Mouse (Mus musculus): ENCODE measurements around the gene Csf3. TPM values are rescaled to one million over a fixed set of nuclear protein-coding genes. Genes with fewer than 3 reads are reported as not detected.
"Not testable (repeated sequence)": the region's sequence is repeated elsewhere in the genome, so short reads cannot be mapped to it uniquely, and the experiment has no call there.

Csf3 gene
- polyA plus RNA-seq, 1 experiment from 2014 or later, result 0.11 TPM

DNA sequence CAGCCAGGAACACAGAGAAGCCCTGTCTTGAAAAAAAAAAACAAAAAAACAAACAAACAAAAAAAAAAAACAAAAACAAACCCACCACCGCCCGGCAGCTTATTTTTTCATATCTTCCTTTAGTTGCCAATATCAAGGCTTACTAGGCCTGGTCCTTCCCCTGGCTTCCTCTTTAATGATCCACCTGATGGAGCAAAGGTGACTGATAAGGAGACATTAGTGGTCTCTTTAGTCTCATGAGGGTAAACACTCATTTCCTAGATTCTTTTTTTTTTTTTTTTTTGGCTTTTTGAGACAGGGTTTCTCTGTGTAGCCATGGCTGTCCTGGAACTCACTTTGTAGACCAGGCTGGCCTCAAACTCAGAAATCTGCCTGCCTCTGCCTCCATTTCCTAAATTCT, 36.2 kb downstream of the Csf3 start:
- not testable (repeated sequence) for H3K9me3 ChIP-seq (ENCODE audit: low read length); H3K36me3 ChIP-seq (ENCODE audit: insufficient read depth, low read length); H3K9ac ChIP-seq (replicated peaks; ENCODE audit: low read length); H3K27ac ChIP-seq (ENCODE audit: low read length); H3K4me3 ChIP-seq (ENCODE audit: low read length); ATAC-seq (ENCODE audit: low FRiP score, low TSS enrichment); H3K4me2 ChIP-seq (replicated peaks; ENCODE audit: low read depth, low read length); H3K27me3 ChIP-seq (ENCODE audit: insufficient read depth, low read length)
- H3K4me1 ChIP-seq (ENCODE audit: insufficient read depth, low read length), result peaks cover 15% of the 10 kb centered on the region
- WGBS, result 93% methylated on average over 2 of the region's 2 CpGs

DNA sequence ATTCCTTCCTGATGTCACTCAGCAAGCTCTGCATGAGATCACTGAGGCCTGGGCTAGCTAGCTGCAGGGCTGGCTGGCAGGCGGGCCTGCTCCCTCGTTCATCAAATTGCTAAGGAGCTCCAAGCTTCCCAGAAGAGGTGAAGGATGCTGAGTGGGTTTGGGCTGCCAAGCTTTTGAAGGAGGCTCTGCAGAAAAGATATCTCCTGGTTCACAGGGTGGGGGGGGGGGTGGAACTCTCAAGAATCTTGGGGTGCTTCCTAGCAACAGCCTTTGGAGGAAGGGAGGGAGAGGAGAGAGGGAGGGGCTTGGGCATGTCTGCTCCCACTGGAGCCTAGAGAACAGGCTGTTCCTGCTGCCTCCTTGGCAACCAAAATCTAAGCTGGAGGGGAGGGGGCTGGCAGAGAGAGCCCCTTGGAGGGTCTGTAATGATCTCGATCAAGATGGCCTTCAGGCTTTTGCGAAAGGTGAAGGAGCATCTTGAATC, 37.4 kb downstream of the Csf3 start:
- H3K36me3 ChIP-seq (ENCODE audit: insufficient read depth, low read length), result no peaks in the 10 kb centered on the region
- H3K4me2 ChIP-seq (replicated peaks; ENCODE audit: low read depth, low read length), result no peak overlapping the region
- no peak overlapping the region for H3K9ac ChIP-seq (replicated peaks; ENCODE audit: low read length)
- 63% methylated on average over 4 of the region's 4 CpGs for WGBS
- no peak overlapping the region for H3K27ac ChIP-seq (ENCODE audit: low read length)
- ATAC-seq (ENCODE audit: low FRiP score, low TSS enrichment), result no peak
- peaks cover 24% of the 10 kb centered on the region for H3K4me1 ChIP-seq (ENCODE audit: insufficient read depth, low read length)
- no peaks in the 10 kb centered on the region for H3K27me3 ChIP-seq (ENCODE audit: insufficient read depth, low read length)
- no peaks in the 10 kb centered on the region; the same call in 1 of the 2 replicates for H3K9me3 ChIP-seq (ENCODE audit: low read length)
- H3K4me3 ChIP-seq (ENCODE audit: low read length), result no peak overlapping the region

- H3K9ac ChIP-seq (replicated peaks; ENCODE audit: low read length), result no peak overlapping the region
- peaks cover 29% of the 10 kb centered on the region for H3K4me1 ChIP-seq (ENCODE audit: insufficient read depth, low read length)
- no peak overlapping the region for H3K27ac ChIP-seq (ENCODE audit: low read length)
- no peak overlapping the region for H3K4me3 ChIP-seq (ENCODE audit: low read length)
- H3K27me3 ChIP-seq (ENCODE audit: insufficient read depth, low read length), result no peaks in the 10 kb centered on the region
- no peak overlapping the region for H3K4me2 ChIP-seq (replicated peaks; ENCODE audit: low read depth, low read length)
- no peaks in the 10 kb centered on the region for H3K36me3 ChIP-seq (ENCODE audit: insufficient read depth, low read length)
- ATAC-seq (ENCODE audit: low FRiP score, low TSS enrichment), result no peak
- WGBS, result 82% methylated on average over 8 of the region's 9 CpGs
- no peaks in the 10 kb centered on the region; the same call in 1 of the 2 replicates for H3K9me3 ChIP-seq (ENCODE audit: low read length)
Observed at GRCm38 (mm10) chr11:98738925-98739324, 37.9 kb downstream of the Csf3 start.

DNA sequence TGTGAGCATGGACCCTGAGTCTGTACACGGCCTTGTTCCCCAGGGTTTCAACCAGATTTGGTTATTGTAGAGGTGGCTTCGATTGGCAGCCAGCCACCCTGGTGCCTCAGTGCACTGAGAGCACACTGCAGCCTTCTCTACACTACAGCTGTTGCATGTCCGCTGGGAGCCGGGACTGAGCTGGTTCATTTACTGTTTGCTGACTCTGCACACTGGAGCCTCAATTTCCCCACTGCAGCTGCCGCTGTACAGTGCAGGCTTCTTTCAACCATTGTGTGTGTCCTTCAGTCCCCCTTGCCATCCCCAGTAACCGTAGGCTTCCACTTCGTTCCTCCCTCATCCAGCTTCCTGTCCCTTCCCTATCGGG, 38.9 kb downstream of the Csf3 start:
- no peaks in the 10 kb centered on the region for H3K36me3 ChIP-seq (ENCODE audit: insufficient read depth, low read length)
- H3K9ac ChIP-seq (replicated peaks; ENCODE audit: low read length), result peak overlapping the region; percentile 90
- H3K4me1 ChIP-seq (ENCODE audit: insufficient read depth, low read length), result peaks cover 40% of the 10 kb centered on the region
- H3K4me3 ChIP-seq (ENCODE audit: low read length), result peak overlapping the region; percentile 90
- WGBS, result 6% methylated on average over 8 of the region's 8 CpGs
- no peaks in the 10 kb centered on the region for H3K27me3 ChIP-seq (ENCODE audit: insufficient read depth, low read length)
- peak overlapping the region; percentile 90 for H3K27ac ChIP-seq (ENCODE audit: low read length)
- ATAC-seq (ENCODE audit: low FRiP score, low TSS enrichment), result no peak
- H3K4me2 ChIP-seq (replicated peaks; ENCODE audit: low read depth, low read length), result peak overlapping the region; percentile 82
- no peaks in the 10 kb centered on the region for H3K9me3 ChIP-seq (ENCODE audit: low read length)

GRCm38 (mm10) chr11:98740393-98741050, 39.5 kb downstream of the Csf3 start, which contains the start of gene Thra:
Gene Thra (plus strand): TSS chr11:98740638.
- Histone ChIP-seq H3K27me3 (ENCODE audit: insufficient read depth, low read length) (no peaks in the 10 kb centered on the region), H3K4me1 (ENCODE audit: insufficient read depth, low read length) (peaks cover 45% of the 10 kb centered on the region), H3K9me3 (ENCODE audit: low read length) (no peaks in the 10 kb centered on the region), H3K27ac (ENCODE audit: low read length) (peak within 1 kb of the TSS; percentile 90), H3K9ac (replicated peaks; ENCODE audit: low read length) (peak within 1 kb of the TSS; percentile 90), H3K36me3 (ENCODE audit: insufficient read depth, low read length) (no peaks in the 10 kb centered on the region), H3K4me2 (replicated peaks; ENCODE audit: low read depth, low read length) (peak within 1 kb of the TSS; percentile 82), H3K4me3 (ENCODE audit: low read length) (peak within 1 kb of the TSS; percentile 90)
- WGBS, result under 1% methylated on average over 22 of the region's 22 CpGs
- ATAC-seq (ENCODE audit: low FRiP score, low TSS enrichment), result peak; percentile 76

DNA sequence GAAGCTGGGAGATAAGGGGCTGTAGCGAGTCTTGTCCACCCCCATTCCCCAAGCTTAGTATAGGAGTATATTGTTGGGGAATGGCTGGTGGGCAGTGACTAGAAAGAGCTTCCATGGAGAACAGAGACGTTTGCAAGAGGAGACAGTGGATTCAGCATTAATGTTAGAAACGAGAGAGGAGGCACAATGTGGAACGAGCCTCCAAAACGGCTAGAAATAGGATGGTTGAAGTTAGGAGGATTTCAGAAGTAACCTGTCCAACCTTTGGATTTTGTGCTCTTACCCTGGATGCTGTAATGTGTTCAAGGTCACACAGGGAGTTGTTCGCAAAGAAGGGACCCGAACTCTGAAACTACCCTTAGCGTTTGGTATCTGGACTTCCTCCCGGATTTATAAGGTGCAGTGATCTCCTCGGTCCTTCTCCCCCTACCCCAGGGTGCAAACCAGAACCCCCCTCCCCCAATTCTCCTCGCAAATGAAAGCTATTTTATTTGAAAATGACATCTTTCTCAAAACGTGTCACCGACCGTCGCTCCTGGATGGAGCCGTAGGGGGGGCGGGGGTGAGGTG, 40.1 kb downstream of the Csf3 start:
- Histone ChIP-seq H3K27ac (ENCODE audit: low read length) (peak overlapping the region; percentile 90), H3K4me2 (replicated peaks; ENCODE audit: low read depth, low read length) (peak overlapping the region; percentile 82), H3K27me3 (ENCODE audit: insufficient read depth, low read length) (no peaks in the 10 kb centered on the region), H3K9me3 (ENCODE audit: low read length) (no peaks in the 10 kb centered on the region), H3K4me3 (ENCODE audit: low read length) (peak overlapping the region; percentile 90), H3K9ac (replicated peaks; ENCODE audit: low read length) (peak overlapping the region; percentile 90), H3K4me1 (ENCODE audit: insufficient read depth, low read length) (peaks cover 51% of the 10 kb centered on the region), H3K36me3 (ENCODE audit: insufficient read depth, low read length) (no peaks in the 10 kb centered on the region)
- WGBS, result under 1% methylated on average over 17 of the region's 17 CpGs
- ATAC-seq (ENCODE audit: low FRiP score, low TSS enrichment), result no peak

GRCm38 (mm10) chr11:98741622-98742396, 40.7 kb downstream of the Csf3 start:
- H3K9me3 ChIP-seq (ENCODE audit: low read length), result no peaks in the 10 kb centered on the region
- H3K4me2 ChIP-seq (replicated peaks; ENCODE audit: low read depth, low read length), result peak overlapping the region; percentile 82
- under 1% methylated on average over 56 of the region's 86 CpGs for WGBS
- H3K27me3 ChIP-seq (ENCODE audit: insufficient read depth, low read length), result no peaks in the 10 kb centered on the region
- H3K4me3 ChIP-seq (ENCODE audit: low read length), result peak overlapping the region; percentile 90
- H3K27ac ChIP-seq (ENCODE audit: low read length), result peak overlapping the region; percentile 92
- H3K4me1 ChIP-seq (ENCODE audit: insufficient read depth, low read length), result peaks cover 58% of the 10 kb centered on the region
- H3K9ac ChIP-seq (replicated peaks; ENCODE audit: low read length), result peak overlapping the region; percentile 90
- no peaks in the 10 kb centered on the region for H3K36me3 ChIP-seq (ENCODE audit: insufficient read depth, low read length)
- peak; percentile 75 for ATAC-seq (ENCODE audit: low FRiP score, low TSS enrichment)

- no peaks in the 10 kb centered on the region for H3K36me3 ChIP-seq (ENCODE audit: insufficient read depth, low read length)
- no peaks in the 10 kb centered on the region for H3K27me3 ChIP-seq (ENCODE audit: insufficient read depth, low read length)
- no peaks in the 10 kb centered on the region for H3K9me3 ChIP-seq (ENCODE audit: low read length)
- H3K4me1 ChIP-seq (ENCODE audit: insufficient read depth, low read length), result peaks cover 65% of the 10 kb centered on the region
- peak overlapping the region; percentile 92 for H3K27ac ChIP-seq (ENCODE audit: low read length)
- H3K4me2 ChIP-seq (replicated peaks; ENCODE audit: low read depth, low read length), result peak overlapping the region; percentile 82
- peak overlapping the region; percentile 90 for H3K4me3 ChIP-seq (ENCODE audit: low read length)
- no peak for ATAC-seq (ENCODE audit: low FRiP score, low TSS enrichment)
- 3% methylated on average over 21 of the region's 21 CpGs for WGBS
- H3K9ac ChIP-seq (replicated peaks; ENCODE audit: low read length), result peak overlapping the region; percentile 90
Observed at GRCm38 (mm10) chr11:98742397-98743291, 41.6 kb downstream of the Csf3 start.

DNA sequence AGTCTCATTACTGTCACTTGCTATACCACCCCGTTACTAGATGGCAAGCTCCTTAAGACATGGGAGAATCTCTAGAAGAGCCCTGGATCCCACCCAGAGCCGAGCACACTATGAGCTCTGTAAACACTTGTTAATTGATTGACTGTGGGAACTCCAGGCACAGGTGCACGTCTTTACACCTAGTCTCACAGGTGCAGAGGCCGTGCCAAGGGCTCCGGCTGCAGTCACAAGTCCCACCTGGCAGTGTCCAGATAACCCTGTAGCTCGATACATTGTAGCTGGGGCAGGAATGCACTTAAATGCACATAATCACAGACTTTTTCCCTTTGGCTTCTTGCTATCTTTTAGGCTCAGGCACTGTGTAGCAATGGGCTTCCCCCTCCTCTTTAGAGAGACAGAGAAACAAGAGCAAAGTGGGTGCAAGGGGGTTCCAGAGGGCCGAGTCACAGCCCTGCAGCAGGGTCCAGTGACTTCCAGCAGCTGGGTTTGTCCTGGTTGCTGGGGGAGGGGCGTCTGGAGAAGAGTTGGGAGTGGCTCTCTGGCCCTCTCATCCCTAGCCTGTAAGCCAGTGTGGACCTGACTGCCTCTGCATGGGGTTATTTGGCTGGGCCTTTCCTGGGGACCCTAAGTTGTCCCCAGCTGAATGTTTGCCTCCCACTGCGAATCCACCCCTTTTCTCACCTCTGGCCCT, 42.7 kb downstream of the Csf3 start:
- peak; percentile 17 for ATAC-seq (ENCODE audit: low FRiP score, low TSS enrichment)
- WGBS, result 7% methylated on average over 9 of the region's 9 CpGs
- H3K36me3 ChIP-seq (ENCODE audit: insufficient read depth, low read length), result no peaks in the 10 kb centered on the region

More for the DNA sequence above, 42.7 kb downstream of the Csf3 start:
- peak overlapping the region; percentile 90 for H3K4me3 ChIP-seq (ENCODE audit: low read length)
- peak overlapping the region; percentile 55 for H3K9ac ChIP-seq (replicated peaks; ENCODE audit: low read length)
- H3K27ac ChIP-seq (ENCODE audit: low read length), result peak overlapping the region; percentile 74
- H3K9me3 ChIP-seq (ENCODE audit: low read length), result no peaks in the 10 kb centered on the region
- H3K27me3 ChIP-seq (ENCODE audit: insufficient read depth, low read length), result no peaks in the 10 kb centered on the region
- H3K4me1 ChIP-seq (ENCODE audit: insufficient read depth, low read length), result peaks cover 76% of the 10 kb centered on the region
- H3K4me2 ChIP-seq (replicated peaks; ENCODE audit: low read depth, low read length), result peak overlapping the region; percentile 82

All from kidney, embryonic 16.5 days (tissue).